Mouse (Mus musculus) embryo, embryonic 11.5 days (tissue): Measurements from ENCODE around the gene Nhlrc4.
A peak's percentile ranks its signal among the peaks of the same experiment; 100 is the strongest.

ENCODE experiments used
- DNase-seq: peaks from one replicate; pipeline ENCODE4 v3.0.0-alpha.2; 2012; ENCODE audit warnings: low read depth, low spot score

The Nhlrc4 gene

GRCm38 (mm10) chr17:25944366-25945163 is at the start of gene Nhlrc4, which contains the start of gene Pigq:
Gene Nhlrc4, minus strand, starts transcription at chr17:25944961.
Gene Pigq, minus strand, starts transcription at chr17:25944936.
- DNase-seq, result no peak

GRCm38 (mm10) chr17:25993489-25993888 is 48.7 kb upstream of the Nhlrc4 start:
- no peak for DNase-seq

GRCm38 (mm10) chr17:25992274-25992673 is 47.5 kb upstream of the Nhlrc4 start:
- DNase-seq, result no peak

- no peak for DNase-seq
Measured at GRCm38 (mm10) chr17:25990331-25990730, 45.6 kb upstream of the Nhlrc4 start.

GRCm38 (mm10) chr17:25985306-25986294 is 40.8 kb upstream of the Nhlrc4 start, which contains the start of gene Capn15:
Gene Capn15, minus strand, starts transcription at chr17:25985796.
- peak; percentile 94 for DNase-seq

GRCm38 (mm10) chr17:25984556-25985305 is 40.0 kb upstream of the Nhlrc4 start:
- no peak for DNase-seq

GRCm38 (mm10) chr17:25984066-25984465 is 39.3 kb upstream of the Nhlrc4 start:
- no peak for DNase-seq

GRCm38 (mm10) chr17:25982913-25983312 is 38.2 kb upstream of the Nhlrc4 start:
- DNase-seq, result no peak

- DNase-seq, result no peak
Measured at GRCm38 (mm10) chr17:25980854-25981253, 36.1 kb upstream of the Nhlrc4 start.

- DNase-seq, result no peak
Measured at GRCm38 (mm10) chr17:25979829-25980738, 35.3 kb upstream of the Nhlrc4 start.

- no peak for DNase-seq
Measured at GRCm38 (mm10) chr17:25970954-25971707, 26.4 kb upstream of the Nhlrc4 start.

- no peak for DNase-seq
Measured at GRCm38 (mm10) chr17:25970448-25970847, 25.7 kb upstream of the Nhlrc4 start.

- no peak for DNase-seq
Measured at GRCm38 (mm10) chr17:25968176-25968575, 23.4 kb upstream of the Nhlrc4 start.

- no peak for DNase-seq
Measured at GRCm38 (mm10) chr17:25967652-25968051, 22.9 kb upstream of the Nhlrc4 start.

- DNase-seq, result no peak
Measured at GRCm38 (mm10) chr17:25964271-25964670, 19.5 kb upstream of the Nhlrc4 start.

GRCm38 (mm10) chr17:25962413-25962905 is 17.7 kb upstream of the Nhlrc4 start:
- no peak for DNase-seq

- no peak for DNase-seq
Measured at GRCm38 (mm10) chr17:25961566-25961965, 16.8 kb upstream of the Nhlrc4 start.

- no peak for DNase-seq
Measured at GRCm38 (mm10) chr17:25959630-25960467, 15.1 kb upstream of the Nhlrc4 start.
